Mouse (Mus musculus) CH12.LX (cell line): ENCODE data around the gene 4933428G20Rik. TPM values are rescaled to one million over a fixed set of nuclear protein-coding genes. Genes with fewer than 3 reads are reported as not detected.
A peak's percentile ranks its signal among the peaks of the same experiment; 100 is the strongest.

Experiments used
- DNase-seq: peaks from one replicate; pipeline ENCODE4 v3.0.0-alpha.2; 2013; ENCODE audit errors: extremely low read depth
- H3K27ac ChIP-seq: 2 replicates; pipeline ENCODE4 v1.5.1; 2012; ENCODE audit warnings: low read depth, mild to moderate bottlenecking, control low read depth, moderate library complexity; ENCODE audit not compliant: insufficient read depth
- H3K27me3 ChIP-seq: replicated peaks from 2 replicates; pipeline ENCODE3; 2012; ENCODE audit warnings: inconsistent platforms
- H3K36me3 ChIP-seq, 2 experiments: replicated peaks in 1 of 2; 2 replicates each; pipeline versions ENCODE3 to v1.6.1; 2012; ENCODE audit warnings: inconsistent platforms in 1 of 2, low read length in 1 of 2, mild to moderate bottlenecking in 1 of 2, mixed read lengths in 1 of 2, moderate library complexity in 1 of 2; ENCODE audit not compliant: control insufficient read depth in 1 of 2, insufficient read depth in 1 of 2
- H3K4me1 ChIP-seq, 2 experiments: 2 replicates each; pipeline ENCODE4 v1.6.1; 2012; ENCODE audit warnings: inconsistent platforms in 1 of 2, moderate library complexity in 1 of 2; ENCODE audit not compliant: insufficient read depth in 2 of 2, control insufficient read depth in 1 of 2
- H3K4me2 ChIP-seq: 2 replicates; pipeline ENCODE4 v1.6.1; 2012; ENCODE audit warnings: low read depth, mild to moderate bottlenecking, control low read depth; ENCODE audit not compliant: poor library complexity, insufficient read depth, severe bottlenecking
- H3K4me3 ChIP-seq, 3 experiments: fragments of 150-350 bp in 1 of 3; sonication (generic) in 1 of 3; replicated peaks in 1 of 3; 2 replicates each; pipeline versions ENCODE3 to v1.5.1; 2011 to 2012; ENCODE audit warnings: low read depth in 2 of 3, low read length in 2 of 3, mild to moderate bottlenecking in 2 of 3, moderate library complexity in 2 of 3, control low read depth in 1 of 3, improper control_type of control experiment in 1 of 3, inconsistent platforms in 1 of 3, mixed read lengths in 1 of 3; ENCODE audit not compliant: poor library complexity in 1 of 3
- H3K79me2 ChIP-seq: replicated peaks from 2 replicates; pipeline ENCODE4 v1.6.1; 2012; ENCODE audit warnings: mild to moderate bottlenecking, moderate library complexity; ENCODE audit not compliant: control insufficient read depth, poor library complexity, insufficient read depth, severe bottlenecking; ENCODE audit errors: extremely low read depth
- H3K9ac ChIP-seq: 2 replicates; pipeline ENCODE4 v1.6.1; 2012; ENCODE audit warnings: low read depth, mild to moderate bottlenecking, control low read depth, moderate library complexity; ENCODE audit not compliant: insufficient read depth
- H3K9me3 ChIP-seq: replicated peaks from 2 replicates; pipeline ENCODE3; 2012; ENCODE audit warnings: low read length, inconsistent platforms, mixed read lengths
- BHLHE40 ChIP-seq: IDR thresholded peaks from 2 replicates; pipeline ENCODE4 v1.6.1; 2011; ENCODE audit warnings: mild to moderate bottlenecking, low read depth, low read length, improper control_type of control experiment
- CHD1 ChIP-seq: IDR thresholded peaks from 2 replicates; pipeline ENCODE4 v1.6.1; 2012; ENCODE audit warnings: low read depth, low read length, improper control_type of control experiment, inconsistent platforms
- CTCF ChIP-seq, 2 experiments: IDR thresholded peaks in 1 of 2; conservative IDR thresholded peaks in 1 of 2; 2 replicates each; pipeline ENCODE4 v1.5.1; 2011 to 2012; ENCODE audit warnings: low read depth in 2 of 2, low read length in 2 of 2, improper control_type of control experiment in 1 of 2, inconsistent platforms in 1 of 2, mild to moderate bottlenecking in 1 of 2, moderate library complexity in 1 of 2
- ELF1 ChIP-seq: IDR thresholded peaks from 2 replicates; pipeline ENCODE4 v1.6.1; 2014; ENCODE audit warnings: low read depth, mild to moderate bottlenecking, inconsistent platforms, low read length, improper control_type of control experiment
- EP300 ChIP-seq: IDR thresholded peaks from 2 replicates; pipeline ENCODE4 v1.6.1; 2011; ENCODE audit warnings: low read length, improper control_type of control experiment
- ETS1 ChIP-seq: conservative IDR thresholded peaks from 2 replicates; pipeline ENCODE4 v1.6.1; 2012; ENCODE audit warnings: low read depth, mild to moderate bottlenecking, inconsistent platforms, low read length, improper control_type of control experiment, moderate library complexity
- GABPA ChIP-seq: IDR thresholded peaks from 2 replicates; pipeline ENCODE4 v1.6.1; 2012; ENCODE audit warnings: low read depth, low read length, improper control_type of control experiment, inconsistent platforms; ENCODE audit not compliant: insufficient replicate concordance
- HCFC1 ChIP-seq: IDR thresholded peaks from 2 replicates; pipeline ENCODE4 v1.6.1; 2012; ENCODE audit warnings: low read depth, mild to moderate bottlenecking, inconsistent platforms, low read length, improper control_type of control experiment
- IRF4 ChIP-seq: IDR thresholded peaks from 2 replicates; pipeline ENCODE4 v1.6.1; 2014; ENCODE audit warnings: low read depth, mild to moderate bottlenecking, inconsistent platforms, low read length, improper control_type of control experiment
- JUN ChIP-seq: IDR thresholded peaks from 2 replicates; pipeline ENCODE4 v1.6.1; 2011; ENCODE audit warnings: low read depth, mild to moderate bottlenecking, low read length, improper control_type of control experiment, moderate library complexity; ENCODE audit not compliant: insufficient read depth
- JUND ChIP-seq: conservative IDR thresholded peaks from 2 replicates; pipeline ENCODE4 v1.6.1; 2011; ENCODE audit warnings: low read depth, low read length, improper control_type of control experiment
- KAT2A ChIP-seq: IDR thresholded peaks from 2 replicates; pipeline ENCODE4 v1.6.1; 2012; ENCODE audit warnings: low read length, improper control_type of control experiment, inconsistent platforms; ENCODE audit not compliant: insufficient replicate concordance
- MAFK ChIP-seq: IDR thresholded peaks from 2 replicates; pipeline ENCODE4 v1.6.1; 2011; ENCODE audit warnings: low read length, improper control_type of control experiment; ENCODE audit not compliant: insufficient replicate concordance
- MAX ChIP-seq: IDR thresholded peaks from 2 replicates; pipeline ENCODE4 v1.6.1; 2011; ENCODE audit warnings: low read length, improper control_type of control experiment
- MAZ ChIP-seq: IDR thresholded peaks from 2 replicates; pipeline ENCODE4 v1.6.1; 2012; ENCODE audit warnings: low read depth, mild to moderate bottlenecking, inconsistent platforms, low read length, improper control_type of control experiment, moderate library complexity
- MEF2A ChIP-seq: IDR thresholded peaks from 2 replicates; pipeline ENCODE4 v1.6.1; 2014; ENCODE audit warnings: low read depth, mild to moderate bottlenecking, inconsistent platforms, low read length, improper control_type of control experiment, borderline replicate concordance
- MYC ChIP-seq: IDR thresholded peaks from 2 replicates; pipeline ENCODE4 v1.6.1; 2011; ENCODE audit warnings: low read depth, mild to moderate bottlenecking, improper control_type of control experiment, low read length
- NELFE ChIP-seq: IDR thresholded peaks from 2 replicates; pipeline ENCODE4 v1.6.1; 2011; ENCODE audit warnings: low read depth, low read length, improper control_type of control experiment
- NRF1 ChIP-seq: IDR thresholded peaks from 2 replicates; pipeline ENCODE4 v1.6.1; 2014; ENCODE audit warnings: low read depth, mild to moderate bottlenecking, inconsistent platforms, low read length, improper control_type of control experiment, moderate library complexity
- PAX5 ChIP-seq: IDR thresholded peaks from 2 replicates; pipeline ENCODE4 v1.6.1; 2012; ENCODE audit warnings: low read length, inconsistent platforms, mixed read lengths
- POLR2A ChIP-seq: IDR thresholded peaks from 2 replicates; pipeline ENCODE4 v1.6.1; 2011; ENCODE audit warnings: low read depth, mild to moderate bottlenecking, improper control_type of control experiment, low read length
- POLR2AphosphoS2 ChIP-seq: IDR thresholded peaks from 2 replicates; pipeline ENCODE4 v1.6.1; 2011; ENCODE audit warnings: low read depth, low read length, improper control_type of control experiment
- RAD21 ChIP-seq: IDR thresholded peaks from 2 replicates; pipeline ENCODE4 v1.6.1; 2011; ENCODE audit warnings: low read depth, mild to moderate bottlenecking, low read length, improper control_type of control experiment, moderate library complexity
- RCOR1 ChIP-seq: conservative IDR thresholded peaks from 2 replicates; pipeline ENCODE4 v1.6.1; 2012; ENCODE audit warnings: low read depth, mild to moderate bottlenecking, inconsistent platforms, low read length, improper control_type of control experiment
- SIN3A ChIP-seq: IDR thresholded peaks from 2 replicates; pipeline ENCODE4 v1.6.1; 2012; ENCODE audit warnings: low read length, improper control_type of control experiment, inconsistent platforms
- SMC3 ChIP-seq: IDR thresholded peaks from 2 replicates; pipeline ENCODE4 v1.6.1; 2011; ENCODE audit warnings: low read depth, low read length, improper control_type of control experiment
- TBP ChIP-seq: conservative IDR thresholded peaks from 2 replicates; pipeline ENCODE4 v1.6.1; 2011; ENCODE audit warnings: low read depth, low read length, improper control_type of control experiment
- TCF12 ChIP-seq: IDR thresholded peaks from 2 replicates; pipeline ENCODE4 v1.6.1; 2014; ENCODE audit warnings: low read depth, mild to moderate bottlenecking, inconsistent platforms, low read length, improper control_type of control experiment
- USF1 ChIP-seq: IDR thresholded peaks from 2 replicates; pipeline ENCODE4 v1.6.1; 2014; ENCODE audit warnings: low read depth, mild to moderate bottlenecking, inconsistent platforms, low read length, improper control_type of control experiment
- USF2 ChIP-seq: conservative IDR thresholded peaks from 2 replicates; pipeline ENCODE4 v1.6.1; 2011; ENCODE audit warnings: low read depth, low read length, improper control_type of control experiment
- ZKSCAN1 ChIP-seq: IDR thresholded peaks from 2 replicates; pipeline ENCODE4 v1.6.1; 2012; ENCODE audit warnings: low read depth, inconsistent platforms, low read length, improper control_type of control experiment, borderline replicate concordance
- ZMIZ1 ChIP-seq: IDR thresholded peaks from 2 replicates; pipeline ENCODE4 v1.6.1; 2012; ENCODE audit warnings: low read depth, mild to moderate bottlenecking, inconsistent platforms, low read length, improper control_type of control experiment
- dilution Hi-C: fragments of 300-500 bp; cut with MboI; formaldehyde crosslinking; loops from 2 replicates; pipeline ENCODE4 v1.14.3; 2020; ENCODE audit warnings: low sequenced_read_pairs; ENCODE audit not compliant: extremely low pct_unique_long_range_greater_than_20kb, extremely low pct_ligation_motif_present
- in situ Hi-C: fragments of 300-500 bp; cut with MboI; formaldehyde crosslinking; loops from 3 replicates; pipeline ENCODE4 v1.14.3; 2019; ENCODE audit warnings: low sequenced_read_pairs, low pct_ligation_motif_present, low pct_unique_long_range_greater_than_20kb, mixed read lengths
- polyA plus RNA-seq: library from polyadenylated mRNA; unstranded; fragments of >175 nt; gene quantifications from 2 replicates; pipeline ENCODE4 v1.2.1, GENCODE M21; 2012; ENCODE audit warnings: low read depth; ENCODE audit not compliant: insufficient read length
- total RNA-seq, 2 experiments: library from RNA; depleted of rRNA; stranded (reverse); fragments of 300-350 nt in 1 of 2; fragments of >200 nt in 1 of 2; gene quantifications; 2 replicates each; pipeline ENCODE4 v1.2.3; 2012 to 2014

The 4933428G20Rik gene
- total and polyA plus RNA-seq, 3 experiments = 0.17 to 0.50 TPM; not detected in 1

- TF ChIP-seq BHLHE40 (no peak), MYC (peak; percentile 23; the same call in 1 of the 2 replicates), NELFE (no peak; the same call in none of the 2 replicates), TCF12 (no peak), MAX (0 out of 2 replicates have a peak, but pooled peaks have one; percentile 29), USF1 (no peak), JUND (no peak), SMC3 (peak; percentile 57), ZKSCAN1 (no peak), MAZ (no peak)
Measured at GRCm38 (mm10) chr11:97510966-97511660, 11.0 kb upstream of the 4933428G20Rik start (continued).

GRCm38 (mm10) chr11:97509715-97510485, 9.8 kb upstream of the 4933428G20Rik start:
- no peak overlapping the region for H3K9ac ChIP-seq
- TF ChIP-seq NRF1 (0 out of 2 replicates have a peak, but pooled peaks have one; percentile 15), MAZ (peak; percentile 79; the same call in 1 of the 2 replicates), MAFK (no peak), CHD1 (0 out of 2 replicates have a peak, but pooled peaks have one; percentile 57), TCF12 (no peak), NELFE (no peak), JUND (peak; percentile 48; the same call in 1 of the 2 replicates), MAX (0 out of 2 replicates have a peak, but pooled peaks have one; percentile 17), MEF2A (no peak), ETS1 (peak; percentile 69), RAD21 (no peak), MYC (0 out of 2 replicates have a peak, but pooled peaks have one; percentile 16), JUN (no peak; the same call in 1 of the 2 replicates), SIN3A (no peak), CTCF (conservative IDR thresholded peaks at IDR 0.05 in 1 of 2, IDR thresholded peaks at IDR 0.05 in 1 of 2; ENCODE audit: low read depth in 2 of 2, low read length in 2 of 2) (no peak), KAT2A (no peak), TBP (no peak), USF1 (no peak), EP300 (peak; percentile 77), POLR2A (no peak), SMC3 (no peak), RCOR1 (no peak), POLR2AphosphoS2 (no peak), USF2 (no peak), ELF1 (no peak), IRF4 (peak; percentile 86), BHLHE40 (peak; percentile 82), ZMIZ1 (0 out of 2 replicates have a peak, but pooled peaks have one; percentile 2), GABPA (no peak), PAX5 (no peak), ZKSCAN1 (no peak), HCFC1 (no peak)

More at GRCm38 (mm10) chr11:97509715-97510485, 9.8 kb upstream of the 4933428G20Rik start:
- Histone ChIP-seq H3K79me2 (no peaks in the 10 kb centered on the region), H3K27me3 (peaks cover 16% of the 10 kb centered on the region), H3K4me2 (0 out of 2 replicates have a peak overlapping the region, but pooled peaks have one; percentile 17), H3K27ac (no peak overlapping the region), H3K36me3 (no peaks in the 10 kb centered on the region), H3K9me3 (peaks cover 5% of the 10 kb centered on the region), H3K4me1 (peaks cover 26 to 63% of the 10 kb centered on the region in 2 experiments), H3K4me3 (peak overlapping the region in 1 of 3 experiments; percentile 36)
- in situ Hi-C loops (no loop called here), dilution Hi-C loops (no loop called here)
- peak; percentile 58 for DNase-seq
